Mouse (Mus musculus) neural tube, embryonic 12.5 days (tissue): ENCODE results near the gene Grik1. TPM values are rescaled to one million over a fixed set of nuclear protein-coding genes. Genes with fewer than 3 reads are reported as not detected.

Source experiments
- ATAC-seq: fragments of 200-750 bp; cut with Nextera tagmentation; 2 replicates; pipeline ENCODE4 v1.8.0; 2017; ENCODE audit warnings: low read depth, mild to moderate bottlenecking, moderate TSS enrichment, moderate library complexity; ENCODE audit not compliant: low FRiP score
- H3K27ac ChIP-seq: fragments of 300-500 bp; sonication (generic); 2 replicates; pipeline ENCODE4 v1.5.1; 2016
- H3K27me3 ChIP-seq: fragments of 300-500 bp; sonication (generic); replicated peaks from 2 replicates; pipeline ENCODE4 v1.6.1; 2016; ENCODE audit warnings: mild to moderate bottlenecking
- H3K36me3 ChIP-seq: fragments of 300-500 bp; sonication (generic); 2 replicates; pipeline ENCODE4 v1.6.1; 2016; ENCODE audit warnings: mild to moderate bottlenecking
- H3K4me1 ChIP-seq: fragments of 300-500 bp; sonication (generic); 2 replicates; pipeline ENCODE4 v1.6.1; 2016
- H3K4me2 ChIP-seq: fragments of 300-500 bp; sonication (generic); replicated peaks from 2 replicates; pipeline ENCODE4 v1.6.1; 2016; ENCODE audit warnings: mild to moderate bottlenecking
- H3K4me3 ChIP-seq: fragments of 300-500 bp; sonication (generic); 2 replicates; pipeline ENCODE4 v1.5.1; 2016
- H3K9ac ChIP-seq: fragments of 300-500 bp; sonication (generic); 2 replicates; pipeline ENCODE4 v1.6.1; 2016; ENCODE audit warnings: mild to moderate bottlenecking
- H3K9me3 ChIP-seq: fragments of 300-500 bp; sonication (generic); 2 replicates; pipeline ENCODE4 v1.6.1; 2016; ENCODE audit warnings: mild to moderate bottlenecking
- WGBS: fragments of 180-500 bp; shearing (Covaris S2); methylation state at CpG from one replicate; pipeline ENCODE4 v1.1.7; 2016; 5-methylcytosine and 5-hydroxymethylcytosine counted together
- polyA plus RNA-seq: library from polyadenylated mRNA; unstranded; fragments of >200 nt; fragmentation: Nextera tagmentation; extraction: Ambion mirVana; gene quantifications from 2 replicates; pipeline ENCODE4 v1.2.1, GENCODE M21; 2016

Gene Grik1
- 6.3 and 6.8 TPM in 2 replicates for polyA plus RNA-seq

DNA sequence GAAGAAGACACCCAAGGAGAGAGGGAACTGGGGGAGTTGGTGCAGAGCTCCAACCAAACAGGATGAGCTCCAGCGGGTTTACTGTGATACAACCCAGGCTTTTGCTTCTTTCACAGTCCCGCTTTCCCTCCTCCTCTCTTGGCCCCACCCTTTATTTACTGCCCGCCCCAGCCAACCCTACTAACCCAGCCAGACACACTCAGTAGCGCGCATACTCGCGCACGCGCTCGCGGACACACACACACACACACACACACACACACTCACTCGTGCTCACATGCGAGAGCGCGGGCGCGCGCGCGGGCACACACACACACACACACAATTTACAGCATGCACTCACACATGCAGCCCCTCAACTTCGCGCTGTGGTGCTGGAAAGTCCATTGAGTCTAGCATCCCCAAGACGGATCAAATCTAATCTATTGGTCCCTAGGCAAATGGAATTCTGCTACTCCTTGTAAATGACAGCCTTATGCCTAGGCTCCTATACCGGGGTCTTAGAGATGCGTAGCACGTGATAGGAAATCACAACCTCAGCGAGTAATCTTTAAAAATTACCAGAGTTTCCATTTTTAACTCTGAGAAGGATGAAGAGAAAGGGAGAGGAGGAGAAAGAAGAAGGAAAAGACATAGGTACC, at the start of gene Grik1:
Gene Grik1, minus strand, starts transcription at position 134 of the 641 bp plus-strand sequence.
- Histone ChIP-seq H3K9ac (peak within 1 kb of the TSS; percentile 56), H3K36me3 (no peaks in the 10 kb centered on the region), H3K9me3 (no peaks in the 10 kb centered on the region), H3K27me3 (peaks cover 13% of the 10 kb centered on the region), H3K4me1 (peaks cover 6% of the 10 kb centered on the region; the same call in 1 of the 2 replicates), H3K27ac (no peak within 1 kb of the TSS), H3K4me2 (peak within 1 kb of the TSS; percentile 92), H3K4me3 (peak within 1 kb of the TSS; percentile 48)
- ATAC-seq: peak; percentile 88
- WGBS: 2% methylated on average over 27 of the region's 27 CpGs

GRCm38 (mm10) chr16:88294209-88294608, 4.1 kb upstream of the Grik1 start:
- WGBS: 63% methylated on average over 3 of the region's 3 CpGs
- H3K4me3 ChIP-seq: no peak overlapping the region
- H3K36me3 ChIP-seq: no peaks in the 10 kb centered on the region

DNA sequence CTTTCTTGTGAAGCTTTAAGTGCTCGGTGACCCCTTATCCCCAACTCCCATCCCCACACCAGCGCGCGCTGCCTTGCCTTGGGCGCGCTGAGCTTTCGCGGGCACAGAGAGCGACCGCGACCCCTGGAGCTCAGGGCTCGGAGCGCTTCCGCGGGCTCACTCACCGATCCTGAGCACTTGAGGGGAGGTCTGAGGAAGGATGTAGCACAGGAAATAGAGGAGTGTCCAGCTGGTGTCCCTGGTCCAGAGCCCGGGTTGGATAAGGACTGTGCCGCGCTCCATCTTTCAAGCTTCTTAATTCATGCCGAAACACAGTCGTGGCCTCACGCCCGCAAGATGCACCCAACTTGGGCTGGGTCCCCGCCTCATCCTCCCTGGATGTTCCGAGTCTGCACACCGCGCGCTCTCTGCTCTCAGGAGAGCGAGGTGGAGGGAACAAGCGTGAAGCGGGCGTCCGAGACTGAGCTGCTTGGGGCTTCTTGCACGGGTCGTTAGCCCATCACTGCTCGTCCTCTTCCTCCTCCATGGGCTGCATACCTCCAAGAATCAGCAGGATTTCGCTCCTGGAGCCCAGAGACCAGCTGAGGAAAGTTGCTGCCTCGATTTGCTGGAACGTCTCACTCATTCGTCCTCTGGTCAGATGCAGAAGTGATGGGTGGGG, 514 bp downstream of the Grik1 start:
- Histone ChIP-seq H3K36me3 (no peaks in the 10 kb centered on the region), H3K27me3 (peaks cover 13% of the 10 kb centered on the region), H3K27ac (no peak overlapping the region), H3K4me2 (peak overlapping the region; percentile 92), H3K4me1 (peaks cover 6% of the 10 kb centered on the region; the same call in 1 of the 2 replicates), H3K4me3 (peak overlapping the region; percentile 48), H3K9ac (peak overlapping the region; percentile 56), H3K9me3 (no peaks in the 10 kb centered on the region)
- ATAC-seq: peak; percentile 78
- 2% methylated on average over 40 of the region's 40 CpGs for WGBS

More at GRCm38 (mm10) chr16:88294209-88294608, 4.1 kb upstream of the Grik1 start:
- Histone ChIP-seq H3K4me2 (no peak overlapping the region), H3K27ac (no peak overlapping the region), H3K4me1 (peaks cover 2% of the 10 kb centered on the region; the same call in 1 of the 2 replicates), H3K9ac (no peak overlapping the region), H3K9me3 (no peaks in the 10 kb centered on the region), H3K27me3 (peaks cover 3% of the 10 kb centered on the region)
- ATAC-seq: no peak

DNA sequence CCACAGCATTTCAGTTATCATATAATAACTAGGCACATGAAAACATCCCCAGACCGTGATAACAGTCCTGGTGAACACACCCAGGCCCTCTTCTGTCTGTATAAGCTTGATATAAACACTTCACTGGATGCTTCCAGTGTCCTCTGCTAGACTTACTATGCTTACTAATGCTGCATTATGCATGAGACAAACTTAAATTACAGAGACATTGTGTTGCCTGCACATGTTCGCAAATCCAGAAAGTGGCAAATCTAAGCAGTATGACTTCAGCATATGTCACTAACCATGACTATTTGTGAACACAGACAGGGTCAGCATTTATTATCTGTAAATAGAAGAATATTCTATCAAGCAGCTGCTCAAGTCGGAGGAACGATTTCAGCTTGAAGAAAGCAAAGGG, 31.7 kb downstream of the Grik1 start:
- H3K27me3 ChIP-seq: no peaks in the 10 kb centered on the region
- H3K4me3 ChIP-seq: no peak overlapping the region
- H3K4me2 ChIP-seq: no peak overlapping the region
- WGBS: 78% methylated on average over 4 of the region's 4 CpGs
- ATAC-seq: no peak
- no peaks in the 10 kb centered on the region for H3K9me3 ChIP-seq
- H3K9ac ChIP-seq: no peak overlapping the region
- no peak overlapping the region for H3K27ac ChIP-seq
- no peaks in the 10 kb centered on the region for H3K4me1 ChIP-seq
- no peaks in the 10 kb centered on the region for H3K36me3 ChIP-seq

GRCm38 (mm10) chr16:88257072-88257471, 33.0 kb downstream of the Grik1 start:
- 80% methylated on average over 5 of the region's 5 CpGs for WGBS
- ATAC-seq: no peak

DNA sequence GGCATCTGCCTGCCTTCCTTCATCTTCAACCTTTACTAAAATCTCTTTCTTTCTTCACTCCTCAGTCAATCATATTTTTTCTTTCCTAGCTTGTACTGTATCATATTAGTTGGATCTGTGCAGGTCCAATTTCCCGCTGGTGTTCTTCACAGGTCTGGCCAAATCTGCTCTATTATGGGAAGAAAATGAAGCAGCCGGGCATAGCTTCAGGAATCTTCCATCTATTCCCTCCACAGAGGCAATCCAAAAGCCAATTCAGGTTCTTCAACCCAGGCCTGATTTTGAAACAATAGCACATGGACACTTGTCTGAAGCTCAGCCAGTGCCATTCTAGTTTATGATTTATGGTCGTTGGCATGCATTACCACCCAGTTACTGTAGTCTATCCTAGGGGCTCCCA, 34.0 kb downstream of the Grik1 start:
- Histone ChIP-seq H3K4me2 (no peak overlapping the region), H3K4me3 (no peak overlapping the region), H3K9me3 (no peaks in the 10 kb centered on the region), H3K36me3 (no peaks in the 10 kb centered on the region), H3K27ac (no peak overlapping the region), H3K27me3 (no peaks in the 10 kb centered on the region), H3K9ac (no peak overlapping the region), H3K4me1 (no peaks in the 10 kb centered on the region)
- ATAC-seq: no peak
- WGBS: 88% methylated on average over 3 of the region's 3 CpGs

More at GRCm38 (mm10) chr16:88257072-88257471, 33.0 kb downstream of the Grik1 start:
- Histone ChIP-seq H3K27ac (no peak overlapping the region), H3K4me1 (no peaks in the 10 kb centered on the region), H3K27me3 (no peaks in the 10 kb centered on the region), H3K36me3 (no peaks in the 10 kb centered on the region), H3K9ac (no peak overlapping the region), H3K9me3 (no peaks in the 10 kb centered on the region), H3K4me3 (no peak overlapping the region), H3K4me2 (no peak overlapping the region)

DNA sequence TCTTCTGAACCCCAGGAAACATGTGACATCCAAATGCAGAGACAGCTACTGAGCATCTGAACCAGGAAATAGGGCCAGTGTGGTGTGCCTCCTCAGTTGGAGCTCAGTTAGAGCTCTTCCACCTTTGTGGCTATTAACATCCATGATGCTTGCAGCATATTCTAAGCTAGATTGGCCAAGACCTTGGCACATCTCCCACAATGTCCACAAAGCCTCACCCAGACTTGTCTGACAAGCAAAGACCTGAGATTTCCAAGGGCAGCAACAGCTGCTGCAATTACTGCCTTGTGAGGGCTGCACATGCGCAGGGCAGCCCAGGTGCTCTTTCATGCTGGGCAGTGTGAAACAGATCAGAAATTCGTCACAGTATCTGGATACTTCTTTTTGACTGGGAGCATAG, 37.4 kb downstream of the Grik1 start:
- H3K4me1 ChIP-seq: no peaks in the 10 kb centered on the region
- H3K27me3 ChIP-seq: no peaks in the 10 kb centered on the region
- H3K36me3 ChIP-seq: no peaks in the 10 kb centered on the region
- no peak overlapping the region for H3K9ac ChIP-seq
- no peak overlapping the region for H3K27ac ChIP-seq
- no peak overlapping the region for H3K4me3 ChIP-seq
- H3K9me3 ChIP-seq: no peaks in the 10 kb centered on the region
- 81% methylated on average over 2 of the region's 2 CpGs for WGBS
- ATAC-seq: no peak
- H3K4me2 ChIP-seq: no peak overlapping the region

DNA sequence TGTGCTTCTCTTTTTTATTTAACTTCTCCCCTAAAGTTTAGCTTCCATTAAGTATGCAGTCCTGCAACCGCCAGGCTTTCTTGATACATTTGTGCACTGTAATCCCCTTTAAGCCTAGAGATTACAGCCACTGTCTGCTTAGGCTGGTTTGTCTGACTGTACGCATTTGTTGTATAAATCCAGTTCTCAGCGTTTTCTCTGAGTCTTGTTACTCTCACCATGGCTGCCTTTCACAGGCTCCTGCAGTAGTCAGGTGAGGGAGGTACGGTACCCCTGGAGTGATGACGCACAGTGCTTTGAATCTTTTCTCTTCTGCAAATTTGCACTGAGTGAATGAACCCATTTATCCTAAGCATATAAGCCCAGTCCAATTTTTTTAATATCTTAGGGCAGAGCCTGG, 39.0 kb downstream of the Grik1 start:
- Histone ChIP-seq H3K27me3 (no peaks in the 10 kb centered on the region), H3K27ac (no peak overlapping the region), H3K4me1 (no peaks in the 10 kb centered on the region), H3K4me3 (no peak overlapping the region), H3K36me3 (no peaks in the 10 kb centered on the region), H3K9me3 (no peaks in the 10 kb centered on the region), H3K4me2 (no peak overlapping the region), H3K9ac (no peak overlapping the region)
- no peak for ATAC-seq
- WGBS: 83% methylated on average over 5 of the region's 5 CpGs

DNA sequence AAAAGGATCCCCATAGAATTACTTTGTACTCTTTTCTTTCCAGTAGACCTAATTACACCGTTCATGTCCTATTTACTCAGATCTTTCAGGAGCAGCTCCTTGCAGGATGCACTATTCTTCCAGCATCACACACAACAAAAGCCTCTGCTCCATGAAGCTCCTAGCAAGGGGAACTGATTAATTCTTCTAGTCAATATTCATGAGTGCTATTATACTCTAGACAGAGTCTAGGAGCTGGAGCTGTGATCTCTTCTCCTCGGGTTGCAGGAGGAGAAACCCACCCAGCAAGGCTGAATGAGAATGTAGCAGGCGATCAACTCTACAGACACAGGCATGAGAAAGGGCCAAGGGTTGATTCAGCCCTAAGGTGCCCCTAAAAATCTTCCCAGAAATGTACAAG, 40.2 kb downstream of the Grik1 start:
- no peaks in the 10 kb centered on the region for H3K9me3 ChIP-seq
- WGBS: 41% methylated on average over 3 of the region's 3 CpGs
- no peak for ATAC-seq
- H3K36me3 ChIP-seq: no peaks in the 10 kb centered on the region
- no peaks in the 10 kb centered on the region for H3K4me1 ChIP-seq
- H3K27ac ChIP-seq: no peak overlapping the region
- no peak overlapping the region for H3K4me2 ChIP-seq
- H3K27me3 ChIP-seq: no peaks in the 10 kb centered on the region
- H3K4me3 ChIP-seq: no peak overlapping the region
- no peak overlapping the region for H3K9ac ChIP-seq

DNA sequence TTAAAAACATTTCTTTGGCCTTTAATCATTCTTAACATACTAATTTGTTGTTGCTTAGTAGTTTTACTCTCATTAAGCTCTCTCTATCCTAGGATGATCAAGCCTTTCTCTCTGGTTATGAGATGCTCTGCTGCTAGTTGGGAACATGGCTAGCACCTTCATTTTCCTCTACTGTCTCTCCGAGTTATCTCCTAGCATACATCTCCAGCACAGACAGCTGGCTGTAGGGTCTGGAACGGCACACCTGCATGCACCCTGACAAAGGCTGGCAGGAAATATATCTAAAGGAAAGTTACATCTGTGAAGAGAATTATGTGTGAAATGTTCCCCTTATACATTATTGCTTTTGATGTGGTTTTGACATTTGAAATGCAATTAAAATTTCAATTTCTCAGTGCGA, 42.5 kb downstream of the Grik1 start:
- Histone ChIP-seq H3K36me3 (no peaks in the 10 kb centered on the region), H3K27me3 (no peaks in the 10 kb centered on the region), H3K9me3 (no peaks in the 10 kb centered on the region), H3K4me3 (no peak overlapping the region), H3K4me1 (no peaks in the 10 kb centered on the region), H3K9ac (no peak overlapping the region), H3K27ac (no peak overlapping the region), H3K4me2 (no peak overlapping the region)
- ATAC-seq: no peak
- 92% methylated on average over 3 of the region's 3 CpGs for WGBS

DNA sequence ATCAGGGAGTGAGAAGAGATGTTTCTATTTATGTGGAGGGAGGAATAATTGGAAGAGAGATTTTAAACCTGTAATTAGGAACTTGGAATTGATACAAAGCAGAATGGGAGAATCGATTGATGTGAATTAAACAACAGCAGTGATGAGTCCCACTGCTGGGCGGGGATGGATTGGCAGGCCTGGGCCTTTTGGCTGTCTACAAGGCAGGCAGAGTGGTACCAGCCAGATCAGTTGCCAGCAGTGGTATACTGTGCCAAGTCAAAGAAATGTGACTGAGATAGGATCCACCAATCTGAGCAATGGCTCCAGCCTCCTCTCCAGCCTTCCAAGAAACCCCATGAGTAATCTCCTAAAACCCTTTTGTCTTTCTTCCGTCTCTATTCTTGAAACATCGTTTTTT, 45.4 kb downstream of the Grik1 start:
- ATAC-seq: no peak
- no peaks in the 10 kb centered on the region for H3K4me1 ChIP-seq
- no peak overlapping the region for H3K4me2 ChIP-seq
- H3K9me3 ChIP-seq: no peaks in the 10 kb centered on the region
- WGBS: 96% methylated on average over 4 of the region's 4 CpGs
- H3K4me3 ChIP-seq: no peak overlapping the region
- no peaks in the 10 kb centered on the region for H3K27me3 ChIP-seq
- H3K27ac ChIP-seq: no peak overlapping the region
- no peak overlapping the region for H3K9ac ChIP-seq
- H3K36me3 ChIP-seq: no peaks in the 10 kb centered on the region

GRCm38 (mm10) chr16:88225616-88226015, 64.4 kb downstream of the Grik1 start:
- Histone ChIP-seq H3K27ac (no peak overlapping the region), H3K4me3 (no peak overlapping the region), H3K27me3 (no peaks in the 10 kb centered on the region), H3K4me1 (no peaks in the 10 kb centered on the region), H3K4me2 (no peak overlapping the region), H3K9ac (no peak overlapping the region), H3K36me3 (no peaks in the 10 kb centered on the region), H3K9me3 (no peaks in the 10 kb centered on the region)
- ATAC-seq: no peak
- 43% methylated on average over 14 of the region's 16 CpGs for WGBS

DNA sequence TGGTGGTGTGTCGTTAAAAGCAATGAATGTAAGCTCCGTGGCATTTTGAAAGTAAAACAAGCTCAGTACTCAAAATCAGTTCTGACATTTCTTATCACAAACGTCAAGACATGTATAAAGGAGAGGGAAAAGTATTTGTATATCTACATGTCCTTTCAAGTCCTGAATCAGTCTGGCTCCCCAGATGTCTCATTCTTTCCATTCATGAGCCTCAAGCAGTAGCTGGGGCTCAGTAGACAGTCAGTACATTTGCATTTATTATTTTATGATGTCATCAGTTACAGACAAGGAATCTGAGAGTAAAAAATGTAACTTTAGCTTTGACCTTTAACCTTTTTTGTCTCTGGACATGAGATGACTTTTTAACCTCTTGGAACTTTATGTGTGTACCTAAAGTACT, 68.1 kb downstream of the Grik1 start:
- Histone ChIP-seq H3K4me3 (no peak overlapping the region), H3K27me3 (no peaks in the 10 kb centered on the region), H3K36me3 (no peaks in the 10 kb centered on the region), H3K4me1 (no peaks in the 10 kb centered on the region), H3K9ac (no peak overlapping the region), H3K27ac (no peak overlapping the region), H3K4me2 (no peak overlapping the region), H3K9me3 (no peaks in the 10 kb centered on the region)
- WGBS: 77% methylated on average over 3 of the region's 3 CpGs
- no peak for ATAC-seq
